Mouse (Mus musculus) neural tube, embryonic 10.5 days (tissue): ENCODE results near the gene Olfr92.
"Not testable (repeated sequence)": the region's sequence is repeated elsewhere in the genome, so short reads cannot be mapped to it uniquely, and the experiment has no call there.

Experiments used
- DNase-seq: peaks from one replicate; pipeline ENCODE4 v3.0.0-alpha.2; 2017; ENCODE audit warnings: low spot score; ENCODE audit errors: extremely low spot score

Olfr92 gene

GRCm38 (mm10) chr17:37119988-37120387, at the start of gene Olfr92:
Gene Olfr92, minus strand, starts transcription at chr17:37120088.
- no peak for DNase-seq

- DNase-seq: no peak
Observed at GRCm38 (mm10) chr17:37161394-37161793, 41.5 kb upstream of the Olfr92 start, which contains the start of gene Olfr93. Gene Olfr93, minus strand, starts transcription at chr17:37161494.

- DNase-seq: not testable (repeated sequence)
Observed at GRCm38 (mm10) chr17:37131366-37131765, 11.5 kb upstream of the Olfr92 start.

GRCm38 (mm10) chr17:37098178-37098577, 21.7 kb downstream of the Olfr92 start, which contains the start of gene Olfr91:
Gene Olfr91, minus strand, starts transcription at chr17:37098278.
- DNase-seq: no peak

GRCm38 (mm10) chr17:37093289-37093688, 26.6 kb downstream of the Olfr92 start:
- no peak for DNase-seq

- DNase-seq: no peak
Observed at GRCm38 (mm10) chr17:37092198-37092597, 27.7 kb downstream of the Olfr92 start.

GRCm38 (mm10) chr17:37088399-37088798, 31.5 kb downstream of the Olfr92 start, which contains the start of gene Olfr90:
Gene Olfr90, minus strand, starts transcription at chr17:37088499.
- no peak for DNase-seq

- DNase-seq: no peak
Observed at GRCm38 (mm10) chr17:37085545-37085944, 34.3 kb downstream of the Olfr92 start.

GRCm38 (mm10) chr17:37084632-37085031, 35.3 kb downstream of the Olfr92 start:
- DNase-seq: no peak

- peak; percentile 76 for DNase-seq
Observed at GRCm38 (mm10) chr17:37083327-37083726, 36.6 kb downstream of the Olfr92 start.

GRCm38 (mm10) chr17:37081659-37082058, 38.2 kb downstream of the Olfr92 start:
- no peak for DNase-seq

- no peak for DNase-seq
Observed at GRCm38 (mm10) chr17:37080119-37080518, 39.8 kb downstream of the Olfr92 start.

- no peak for DNase-seq
Observed at GRCm38 (mm10) chr17:37078990-37079389, 40.9 kb downstream of the Olfr92 start.

- DNase-seq: no peak
Observed at GRCm38 (mm10) chr17:37078193-37078592, 41.7 kb downstream of the Olfr92 start.

GRCm38 (mm10) chr17:37075766-37076165, 44.1 kb downstream of the Olfr92 start:
- no peak for DNase-seq

GRCm38 (mm10) chr17:37075181-37075580, 44.7 kb downstream of the Olfr92 start:
- DNase-seq: no peak

GRCm38 (mm10) chr17:37072730-37073276, 47.1 kb downstream of the Olfr92 start:
- DNase-seq: no peak

- DNase-seq: no peak
Observed at GRCm38 (mm10) chr17:37072080-37072729, 47.7 kb downstream of the Olfr92 start.

- DNase-seq: no peak
Observed at GRCm38 (mm10) chr17:37070121-37070520, 49.8 kb downstream of the Olfr92 start.

- no peak for DNase-seq
Observed at GRCm38 (mm10) chr17:37067861-37068260, 52.0 kb downstream of the Olfr92 start.

- no peak for DNase-seq
Observed at GRCm38 (mm10) chr17:37065993-37066392, 53.9 kb downstream of the Olfr92 start.

GRCm38 (mm10) chr17:37063686-37064495, 56.0 kb downstream of the Olfr92 start:
- DNase-seq: no peak
